Mouse (Mus musculus) G1E (cell line): ENCODE data around the gene Cmss1. TPM values are rescaled to one million over a fixed set of nuclear protein-coding genes. Genes with fewer than 3 reads are reported as not detected.

ENCODE experiments used
- ATAC-seq: 2 replicates; pipeline ENCODE4 v1.8.0; 2016; ENCODE audit warnings: mild to moderate bottlenecking; ENCODE audit not compliant: insufficient number of reproducible peaks, poor library complexity, low FRiP score, severe bottlenecking; ENCODE audit errors: extremely low read depth
- DNase-seq: peaks from one replicate; pipeline ENCODE4 v3.0.0; 2012; ENCODE audit warnings: low spot score
- H3K27me3 ChIP-seq: 2 replicates; pipeline ENCODE4 v1.6.1; 2012; ENCODE audit warnings: mild to moderate bottlenecking, low read length, inconsistent platforms; ENCODE audit not compliant: insufficient read depth
- H3K36me3 ChIP-seq: replicated peaks from 2 replicates; pipeline ENCODE3; 2012; ENCODE audit warnings: mild to moderate bottlenecking, inconsistent platforms
- H3K4me1 ChIP-seq: 2 replicates; pipeline ENCODE4 v1.6.1; 2012; ENCODE audit warnings: low read depth, low read length, inconsistent platforms, mixed read lengths; ENCODE audit not compliant: insufficient read depth
- H3K4me3 ChIP-seq: 2 replicates; pipeline ENCODE4 v1.5.1; 2012; ENCODE audit warnings: low read depth, mild to moderate bottlenecking, inconsistent platforms, low read length, moderate library complexity, mixed read lengths
- H3K9me3 ChIP-seq: replicated peaks from 2 replicates; pipeline ENCODE4 v1.6.1; 2012; ENCODE audit warnings: inconsistent platforms
- CTCF ChIP-seq: IDR thresholded peaks from 2 replicates; pipeline ENCODE4 v1.5.1; 2012; ENCODE audit warnings: low read depth, low read length, inconsistent platforms, mixed read lengths
- GATA1 ChIP-seq: IDR thresholded peaks from 2 replicates; pipeline ENCODE4 v1.6.1; 2012; ENCODE audit warnings: borderline replicate concordance, low read length, inconsistent platforms, mixed read lengths
- GATA2 ChIP-seq: IDR thresholded peaks from 2 replicates; pipeline ENCODE4 v1.6.1; 2012; ENCODE audit warnings: low read depth, low read length, inconsistent platforms, borderline replicate concordance
- POLR2AphosphoS5 ChIP-seq: IDR thresholded peaks from 2 replicates; pipeline ENCODE4 v1.6.1; 2012; ENCODE audit warnings: low read depth, low read length, inconsistent platforms; ENCODE audit not compliant: insufficient replicate concordance
- TAL1 ChIP-seq: conservative IDR thresholded peaks from 2 replicates; pipeline ENCODE4 v1.6.1; 2012; ENCODE audit warnings: low read depth, low read length, inconsistent platforms, mixed read lengths
- polyA plus RNA-seq: library from polyadenylated mRNA; stranded (reverse); fragments of >175 nt; gene quantifications from 2 replicates; pipeline ENCODE4 v1.2.3, GENCODE M21; 2012
- total RNA-seq, 2 experiments: library from RNA; stranded (forward) in 1 of 2; stranded (reverse) in 1 of 2; fragments of 200-1000 nt in 1 of 2; fragments of >200 nt in 1 of 2; fragmentation: Nextera tagmentation in 1 of 2; gene quantifications; 2 replicates each; pipeline ENCODE4 v1.2.3; 2014 to 2017

The Cmss1 gene
- total and polyA plus RNA-seq, 3 experiments, result 12.8 to 66.7 (median 66.3) TPM

DNA sequence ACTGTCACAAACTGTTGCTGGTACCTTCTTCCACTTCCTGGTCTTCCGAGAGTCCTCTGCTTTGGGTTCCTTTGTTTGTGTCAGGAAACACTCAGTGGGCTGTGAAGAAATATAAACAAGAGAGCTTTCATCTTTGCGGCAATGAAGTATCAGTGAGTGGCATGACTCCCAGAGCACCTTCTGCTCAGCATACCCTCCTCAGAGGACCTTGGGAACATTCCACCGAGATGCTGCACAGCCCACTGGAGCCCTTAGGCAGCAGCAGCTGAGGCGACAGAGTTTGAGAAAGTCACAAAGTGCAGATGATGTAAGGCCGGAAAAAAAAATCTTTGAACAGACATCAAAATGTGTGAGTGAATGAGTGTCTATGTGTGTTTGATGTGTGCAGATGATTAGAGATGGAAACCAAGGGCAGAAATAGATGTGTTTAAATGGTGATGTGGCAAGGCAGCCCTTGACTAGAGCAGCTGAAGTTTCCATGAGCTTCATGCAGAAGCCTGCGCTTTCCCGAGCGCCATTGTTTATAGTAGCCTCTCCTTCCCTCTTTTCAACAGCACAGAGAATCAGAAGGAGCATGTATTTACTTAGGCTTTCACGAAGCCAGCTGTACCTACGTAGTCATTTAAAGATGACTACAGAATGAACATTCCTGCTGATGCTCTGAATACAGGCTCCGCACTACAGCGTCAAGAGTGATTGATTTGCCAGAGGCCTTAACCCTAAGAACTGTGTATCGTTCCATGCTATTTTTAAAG, 288.6 kb downstream of the Cmss1 start:
- Histone ChIP-seq H3K4me3 (no peak overlapping the region), H3K36me3 (peaks cover 39% of the 10 kb centered on the region), H3K27me3 (no peaks in the 10 kb centered on the region), H3K9me3 (no peaks in the 10 kb centered on the region), H3K4me1 (no peaks in the 10 kb centered on the region)
- no peak for DNase-seq
- TF ChIP-seq GATA1, result no peak
- no peak for TF ChIP-seq TAL1
- no peak for TF ChIP-seq POLR2AphosphoS5
- TF ChIP-seq GATA2, result no peak
- TF ChIP-seq CTCF, result no peak
- no peak for ATAC-seq

DNA sequence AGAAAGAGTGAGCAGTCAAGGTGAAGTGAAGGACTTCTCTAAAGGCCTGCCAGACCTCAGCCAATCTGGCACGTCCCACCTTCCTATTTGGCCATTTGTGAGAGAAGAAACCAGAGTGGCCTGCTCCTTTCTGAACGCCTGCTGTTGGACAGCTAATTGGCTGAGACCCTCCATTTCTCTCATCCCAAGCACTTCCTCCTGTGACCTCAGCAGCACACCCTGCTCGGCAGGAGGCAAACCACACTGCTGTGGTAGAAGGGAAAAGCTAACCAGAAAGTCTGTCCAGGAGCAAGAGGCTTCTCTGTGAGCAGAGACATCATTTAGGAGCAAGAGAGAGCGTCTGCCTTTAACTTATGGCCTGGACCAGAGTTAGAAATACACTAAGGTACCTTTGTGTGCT, 289.5 kb downstream of the Cmss1 start:
- no peak for ATAC-seq
- Histone ChIP-seq H3K27me3 (no peaks in the 10 kb centered on the region), H3K4me3 (no peak overlapping the region), H3K36me3 (peaks cover 34% of the 10 kb centered on the region), H3K9me3 (no peaks in the 10 kb centered on the region), H3K4me1 (no peaks in the 10 kb centered on the region)
- no peak for TF ChIP-seq POLR2AphosphoS5
- no peak for TF ChIP-seq TAL1
- TF ChIP-seq GATA2, result no peak
- TF ChIP-seq GATA1, result no peak
- no peak for TF ChIP-seq CTCF
- DNase-seq, result no peak

DNA sequence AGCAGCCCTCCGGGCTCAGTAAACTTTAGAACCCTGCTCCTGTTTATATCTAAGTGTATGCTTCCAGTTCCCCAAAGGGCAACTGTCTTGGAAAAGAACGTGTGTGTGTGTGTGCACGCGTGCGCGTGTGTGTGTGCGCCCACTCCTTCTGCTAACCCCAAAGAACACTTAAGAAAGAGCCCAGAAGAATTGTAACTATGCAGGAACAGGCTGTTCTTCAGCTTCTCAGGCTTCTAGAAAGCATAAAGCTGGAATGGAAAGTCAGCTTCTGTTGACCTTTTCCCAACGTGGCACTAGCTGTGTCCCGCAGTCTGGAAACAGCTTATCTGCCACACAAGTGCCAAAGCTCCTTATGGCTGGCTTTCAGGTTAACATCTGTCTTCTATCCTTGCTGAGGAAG, 291.6 kb downstream of the Cmss1 start:
- no peak for DNase-seq
- no peak overlapping the region for H3K4me3 ChIP-seq
- no peak for ATAC-seq
- TF ChIP-seq GATA2, result no peak
- TF ChIP-seq CTCF, result no peak
- TF ChIP-seq GATA1, result no peak
- TF ChIP-seq TAL1, result no peak
- no peak for TF ChIP-seq POLR2AphosphoS5
- H3K27me3 ChIP-seq, result no peaks in the 10 kb centered on the region
- H3K36me3 ChIP-seq, result peaks cover 44% of the 10 kb centered on the region
- H3K9me3 ChIP-seq, result no peaks in the 10 kb centered on the region
- H3K4me1 ChIP-seq, result no peaks in the 10 kb centered on the region

DNA sequence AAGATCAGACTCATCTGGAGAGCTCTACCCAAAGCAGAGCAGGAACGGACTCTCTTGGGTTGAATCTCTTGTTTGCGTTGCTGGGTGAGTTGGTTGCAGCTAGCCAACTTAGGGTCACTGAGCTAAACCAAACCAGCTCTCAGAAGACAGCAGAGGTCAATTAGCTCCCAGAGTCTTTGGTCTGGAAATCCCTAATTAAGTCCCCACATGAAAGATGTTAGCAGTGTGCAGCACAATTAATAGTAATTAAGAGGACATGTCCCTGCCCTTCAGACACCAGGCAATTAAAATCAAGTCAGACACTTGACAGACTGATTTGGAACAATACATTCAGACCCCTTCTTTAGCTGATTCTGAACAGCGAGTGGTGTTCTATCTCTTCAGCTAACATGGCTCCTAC, 292.4 kb downstream of the Cmss1 start:
- ATAC-seq (no peak), DNase-seq (no peak)
- Histone ChIP-seq H3K9me3 (no peaks in the 10 kb centered on the region), H3K4me1 (no peaks in the 10 kb centered on the region), H3K27me3 (no peaks in the 10 kb centered on the region), H3K36me3 (peaks cover 44% of the 10 kb centered on the region), H3K4me3 (no peak overlapping the region)
- TF ChIP-seq GATA2 (no peak), CTCF (no peak), TAL1 (no peak), POLR2AphosphoS5 (no peak), GATA1 (no peak)

DNA sequence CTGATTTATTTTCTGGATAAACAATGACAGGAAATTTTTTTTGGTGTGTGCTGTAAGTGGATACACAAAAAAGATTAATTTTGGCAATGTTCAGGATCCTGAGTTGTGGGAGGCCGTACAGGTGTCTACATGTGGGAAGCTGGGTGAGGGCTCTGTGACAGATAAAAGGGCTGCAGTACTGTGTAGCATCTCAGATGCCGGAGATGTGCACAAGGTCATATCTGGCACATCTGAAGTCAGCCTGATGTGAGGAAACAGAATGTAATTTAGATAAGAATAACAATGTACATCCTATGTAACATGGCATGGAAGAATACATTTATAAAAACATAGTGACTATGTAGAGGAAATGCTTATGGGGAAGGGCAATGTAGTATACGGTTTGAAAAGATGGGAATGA, 293.2 kb downstream of the Cmss1 start:
- no peaks in the 10 kb centered on the region for H3K9me3 ChIP-seq
- TF ChIP-seq POLR2AphosphoS5, result no peak
- no peak for TF ChIP-seq GATA2
- TF ChIP-seq TAL1, result no peak
- TF ChIP-seq GATA1, result no peak
- no peak for TF ChIP-seq CTCF
- peaks cover 46% of the 10 kb centered on the region for H3K36me3 ChIP-seq
- H3K4me1 ChIP-seq, result no peaks in the 10 kb centered on the region
- H3K27me3 ChIP-seq, result no peaks in the 10 kb centered on the region
- no peak for ATAC-seq
- no peak for DNase-seq
- H3K4me3 ChIP-seq, result no peak overlapping the region

DNA sequence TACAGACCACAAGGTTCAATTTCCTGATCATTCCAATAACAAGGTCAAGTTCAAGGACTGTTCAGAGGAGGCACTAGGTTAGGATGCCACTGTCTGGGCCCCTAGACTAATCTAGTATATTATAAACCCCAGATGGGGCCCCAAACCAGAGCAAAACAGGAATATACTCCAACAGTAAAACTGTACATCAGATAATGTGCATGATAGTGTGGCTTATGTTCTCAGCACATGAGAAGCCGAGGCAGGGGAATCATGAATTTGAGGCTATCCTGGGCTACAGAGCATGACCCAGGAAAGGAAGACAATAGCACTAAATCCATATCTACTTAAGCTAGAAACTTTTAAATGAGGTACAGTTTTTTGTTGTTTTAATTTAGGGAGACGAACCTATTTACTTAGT, 294.5 kb downstream of the Cmss1 start:
- Histone ChIP-seq H3K36me3 (peaks cover 39% of the 10 kb centered on the region), H3K4me1 (no peaks in the 10 kb centered on the region), H3K4me3 (no peak overlapping the region), H3K27me3 (no peaks in the 10 kb centered on the region), H3K9me3 (no peaks in the 10 kb centered on the region)
- DNase-seq, result no peak
- TF ChIP-seq POLR2AphosphoS5 (no peak), TAL1 (no peak), GATA1 (no peak), CTCF (no peak), GATA2 (no peak)
- ATAC-seq, result no peak

DNA sequence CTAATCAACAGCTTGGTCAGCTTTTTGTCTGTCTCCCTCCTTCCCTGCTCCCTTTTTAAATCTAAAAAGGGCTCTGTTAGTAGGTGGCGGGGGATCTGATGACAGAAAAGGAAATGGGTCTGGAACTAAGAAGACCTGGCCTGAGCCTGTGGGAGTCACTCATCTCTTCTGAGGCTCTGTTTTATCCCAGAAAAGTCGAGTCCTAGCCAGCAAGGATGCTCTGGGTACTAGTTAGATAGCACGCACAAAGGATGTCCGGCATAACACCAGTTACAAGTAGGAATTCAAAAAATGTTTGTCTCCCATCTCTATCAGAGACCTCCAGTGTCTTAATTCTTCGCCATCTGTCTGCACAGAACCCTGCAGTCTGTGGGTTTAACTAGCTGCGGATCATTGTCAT, 301.2 kb downstream of the Cmss1 start:
- Histone ChIP-seq H3K4me3 (no peak overlapping the region), H3K9me3 (no peaks in the 10 kb centered on the region), H3K36me3 (peaks cover 37% of the 10 kb centered on the region), H3K4me1 (no peaks in the 10 kb centered on the region), H3K27me3 (no peaks in the 10 kb centered on the region)
- TF ChIP-seq GATA2, result no peak
- TF ChIP-seq TAL1, result no peak
- no peak for TF ChIP-seq POLR2AphosphoS5
- no peak for TF ChIP-seq GATA1
- no peak for TF ChIP-seq CTCF
- ATAC-seq (no peak), DNase-seq (no peak)
